Mouse (Mus musculus): ENCODE results near the gene Tmem258. TPM values are rescaled to one million over a fixed set of nuclear protein-coding genes. Genes with fewer than 3 reads are reported as not detected.

The Tmem258 gene
- polyA plus RNA-seq, 1 experiment from 2014 or later: 344 TPM

GRCm38 (mm10) chr19:10231016-10231415 is 27.2 kb downstream of the Tmem258 start:
- DNase-seq (ENCODE audit: low spot score) (peak; percentile 34), ATAC-seq (replicated peaks; ENCODE audit: insufficient number of reproducible peaks, low FRiP score, low TSS enrichment, low read depth) (no peak)
- Histone ChIP-seq H3K4me2 (ENCODE audit: low read depth, low read length) (no peak overlapping the region), H3K27ac (replicated peaks; ENCODE audit: low read depth, low read length) (no peak overlapping the region), H3K4me1 (ENCODE audit: control insufficient read depth, insufficient read depth, low read length) (peaks cover 7% of the 10 kb centered on the region; the same call in 1 of the 2 replicates), H3K27me3 (ENCODE audit: control insufficient read depth, insufficient read depth, low read length) (no peaks in the 10 kb centered on the region), H3K36me3 (replicated peaks; ENCODE audit: control insufficient read depth, insufficient read depth, low read depth, low read length) (no peaks in the 10 kb centered on the region), H3K4me3 (ENCODE audit: low read depth, low read length) (no peak overlapping the region), H3K9me3 (replicated peaks; ENCODE audit: control insufficient read depth, low read length) (no peaks in the 10 kb centered on the region), H3K9ac (replicated peaks; ENCODE audit: low read length) (peak overlapping the region; percentile 28; the same call in 1 of the 2 replicates)
- 8% methylated on average over 7 of the region's 7 CpGs for WGBS

DNA sequence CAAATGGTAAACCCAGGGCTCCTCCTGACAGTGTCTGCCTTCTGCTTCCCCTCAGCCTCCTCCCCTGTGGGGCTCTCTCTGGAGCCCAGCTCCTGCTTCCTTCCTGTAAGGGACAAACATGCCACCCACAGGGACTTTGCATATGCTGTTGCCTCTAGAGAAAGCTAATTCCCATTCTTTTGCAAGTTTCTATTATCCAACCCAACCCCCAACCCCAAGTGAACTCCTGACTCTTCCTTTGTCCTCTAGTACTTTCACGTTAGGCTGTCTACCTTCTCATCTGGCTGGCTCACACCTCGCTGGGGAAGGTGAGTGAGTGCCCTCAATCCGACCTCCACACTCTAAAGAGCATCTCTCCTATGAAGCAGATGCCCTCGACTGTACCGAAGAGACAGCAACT is 28.1 kb downstream of the Tmem258 start:
- Histone ChIP-seq H3K4me1 (ENCODE audit: control insufficient read depth, insufficient read depth, low read length) (peaks cover 7% of the 10 kb centered on the region; the same call in 1 of the 2 replicates), H3K9ac (replicated peaks; ENCODE audit: low read length) (no peak overlapping the region), H3K4me3 (ENCODE audit: low read depth, low read length) (no peak overlapping the region), H3K36me3 (replicated peaks; ENCODE audit: control insufficient read depth, insufficient read depth, low read depth, low read length) (no peaks in the 10 kb centered on the region), H3K27me3 (ENCODE audit: control insufficient read depth, insufficient read depth, low read length) (no peaks in the 10 kb centered on the region), H3K27ac (replicated peaks; ENCODE audit: low read depth, low read length) (no peak overlapping the region; the same call in 1 of the 2 replicates), H3K4me2 (ENCODE audit: low read depth, low read length) (no peak overlapping the region), H3K9me3 (replicated peaks; ENCODE audit: control insufficient read depth, low read length) (no peaks in the 10 kb centered on the region)
- WGBS: 21% methylated on average over 5 of the region's 5 CpGs
- ATAC-seq (replicated peaks; ENCODE audit: insufficient number of reproducible peaks, low FRiP score, low TSS enrichment, low read depth) (no peak), DNase-seq (ENCODE audit: low spot score) (no peak)

- ATAC-seq (replicated peaks; ENCODE audit: insufficient number of reproducible peaks, low FRiP score, low TSS enrichment, low read depth) (no peak), DNase-seq (ENCODE audit: low spot score) (no peak)
- Histone ChIP-seq H3K36me3 (replicated peaks; ENCODE audit: control insufficient read depth, insufficient read depth, low read depth, low read length) (no peaks in the 10 kb centered on the region), H3K27me3 (ENCODE audit: control insufficient read depth, insufficient read depth, low read length) (no peaks in the 10 kb centered on the region), H3K9ac (replicated peaks; ENCODE audit: low read length) (no peak overlapping the region), H3K4me1 (ENCODE audit: control insufficient read depth, insufficient read depth, low read length) (peaks cover 7% of the 10 kb centered on the region; the same call in 1 of the 2 replicates), H3K9me3 (replicated peaks; ENCODE audit: control insufficient read depth, low read length) (no peaks in the 10 kb centered on the region), H3K4me2 (ENCODE audit: low read depth, low read length) (no peak overlapping the region), H3K27ac (replicated peaks; ENCODE audit: low read depth, low read length) (no peak overlapping the region; the same call in 1 of the 2 replicates), H3K4me3 (ENCODE audit: low read depth, low read length) (no peak overlapping the region)
- WGBS: 31% methylated on average over 9 of the region's 9 CpGs
Measured at GRCm38 (mm10) chr19:10232327-10233017, 28.7 kb downstream of the Tmem258 start.

GRCm38 (mm10) chr19:10235784-10236565 is 32.2 kb downstream of the Tmem258 start:
- Histone ChIP-seq H3K4me1 (ENCODE audit: control insufficient read depth, insufficient read depth, low read length) (peaks cover 11% of the 10 kb centered on the region), H3K27me3 (ENCODE audit: control insufficient read depth, insufficient read depth, low read length) (no peaks in the 10 kb centered on the region), H3K27ac (replicated peaks; ENCODE audit: low read depth, low read length) (no peak overlapping the region), H3K4me3 (ENCODE audit: low read depth, low read length) (no peak overlapping the region), H3K9me3 (replicated peaks; ENCODE audit: control insufficient read depth, low read length) (no peaks in the 10 kb centered on the region), H3K9ac (replicated peaks; ENCODE audit: low read length) (no peak overlapping the region), H3K36me3 (replicated peaks; ENCODE audit: control insufficient read depth, insufficient read depth, low read depth, low read length) (no peaks in the 10 kb centered on the region), H3K4me2 (ENCODE audit: low read depth, low read length) (no peak overlapping the region)
- ATAC-seq (replicated peaks; ENCODE audit: insufficient number of reproducible peaks, low FRiP score, low TSS enrichment, low read depth): no peak
- no peak for DNase-seq (ENCODE audit: low spot score)
- WGBS: 87% methylated on average over 9 of the region's 9 CpGs

GRCm38 (mm10) chr19:10238477-10238876 is 34.7 kb downstream of the Tmem258 start:
- WGBS: 69% methylated on average over 3 of the region's 3 CpGs
- no peak overlapping the region for H3K4me2 ChIP-seq (ENCODE audit: low read depth, low read length)

DNA sequence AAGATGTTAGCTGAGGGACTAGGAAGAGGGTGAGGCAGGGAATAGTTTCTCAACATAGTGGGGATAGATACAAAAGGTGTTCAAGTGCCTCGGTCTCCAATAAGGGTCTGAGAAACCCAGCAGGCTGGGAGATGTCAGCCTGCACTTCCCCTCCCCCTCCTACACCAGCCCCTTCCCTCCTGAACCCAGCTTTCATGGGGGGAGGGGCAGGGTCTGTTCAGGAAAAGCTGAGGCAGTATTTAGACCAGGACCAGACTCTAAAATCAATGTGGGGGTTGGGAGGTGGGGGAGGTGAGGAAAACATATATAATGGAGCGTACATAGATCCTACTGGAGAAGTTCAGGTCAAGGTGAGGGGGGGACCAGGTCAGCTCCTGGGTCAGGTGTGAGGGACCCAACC is 35.6 kb downstream of the Tmem258 start:
- H3K9me3 ChIP-seq (replicated peaks; ENCODE audit: control insufficient read depth, low read length): no peaks in the 10 kb centered on the region
- peaks cover 10% of the 10 kb centered on the region; the same call in 1 of the 2 replicates for H3K4me1 ChIP-seq (ENCODE audit: control insufficient read depth, insufficient read depth, low read length)
- H3K36me3 ChIP-seq (replicated peaks; ENCODE audit: control insufficient read depth, insufficient read depth, low read depth, low read length): no peaks in the 10 kb centered on the region
- H3K27ac ChIP-seq (replicated peaks; ENCODE audit: low read depth, low read length): no peak overlapping the region
- DNase-seq (ENCODE audit: low spot score) (peak; percentile 32), ATAC-seq (replicated peaks; ENCODE audit: insufficient number of reproducible peaks, low FRiP score, low TSS enrichment, low read depth) (no peak)
- 0 out of 2 replicates have a peak overlapping the region, but pooled peaks have one; percentile 21 for H3K4me2 ChIP-seq (ENCODE audit: low read depth, low read length)
- no peak overlapping the region for H3K4me3 ChIP-seq (ENCODE audit: low read depth, low read length)
- H3K9ac ChIP-seq (replicated peaks; ENCODE audit: low read length): no peak overlapping the region
- H3K27me3 ChIP-seq (ENCODE audit: control insufficient read depth, insufficient read depth, low read length): no peaks in the 10 kb centered on the region
- 25% methylated on average over 2 of the region's 2 CpGs for WGBS

More at GRCm38 (mm10) chr19:10238477-10238876, 34.7 kb downstream of the Tmem258 start:
- Histone ChIP-seq H3K27me3 (ENCODE audit: control insufficient read depth, insufficient read depth, low read length) (no peaks in the 10 kb centered on the region), H3K36me3 (replicated peaks; ENCODE audit: control insufficient read depth, insufficient read depth, low read depth, low read length) (no peaks in the 10 kb centered on the region), H3K27ac (replicated peaks; ENCODE audit: low read depth, low read length) (no peak overlapping the region), H3K9me3 (replicated peaks; ENCODE audit: control insufficient read depth, low read length) (no peaks in the 10 kb centered on the region), H3K4me3 (ENCODE audit: low read depth, low read length) (no peak overlapping the region), H3K9ac (replicated peaks; ENCODE audit: low read length) (no peak overlapping the region), H3K4me1 (ENCODE audit: control insufficient read depth, insufficient read depth, low read length) (peaks cover 7% of the 10 kb centered on the region; the same call in 1 of the 2 replicates)
- ATAC-seq (replicated peaks; ENCODE audit: insufficient number of reproducible peaks, low FRiP score, low TSS enrichment, low read depth) (no peak), DNase-seq (ENCODE audit: low spot score) (no peak)

GRCm38 (mm10) chr19:10239975-10240653 is 36.3 kb downstream of the Tmem258 start:
- no peaks in the 10 kb centered on the region for H3K9me3 ChIP-seq (replicated peaks; ENCODE audit: control insufficient read depth, low read length)
- DNase-seq (ENCODE audit: low spot score) (no peak), ATAC-seq (replicated peaks; ENCODE audit: insufficient number of reproducible peaks, low FRiP score, low TSS enrichment, low read depth) (peak; percentile 24)
- peak overlapping the region; percentile 49 for H3K4me3 ChIP-seq (ENCODE audit: low read depth, low read length)
- H3K36me3 ChIP-seq (replicated peaks; ENCODE audit: control insufficient read depth, insufficient read depth, low read depth, low read length): no peaks in the 10 kb centered on the region
- H3K27ac ChIP-seq (replicated peaks; ENCODE audit: low read depth, low read length): no peak overlapping the region
- H3K4me2 ChIP-seq (ENCODE audit: low read depth, low read length): peak overlapping the region; percentile 83
- H3K4me1 ChIP-seq (ENCODE audit: control insufficient read depth, insufficient read depth, low read length): peaks cover 10% of the 10 kb centered on the region; the same call in 1 of the 2 replicates
- H3K27me3 ChIP-seq (ENCODE audit: control insufficient read depth, insufficient read depth, low read length): no peaks in the 10 kb centered on the region
- 2% methylated on average over 26 of the region's 26 CpGs for WGBS
- peak overlapping the region; percentile 73 for H3K9ac ChIP-seq (replicated peaks; ENCODE audit: low read length)
